8 mouse cellular contexts compared by ENCODE assay signal in the genomic region with DNA sequence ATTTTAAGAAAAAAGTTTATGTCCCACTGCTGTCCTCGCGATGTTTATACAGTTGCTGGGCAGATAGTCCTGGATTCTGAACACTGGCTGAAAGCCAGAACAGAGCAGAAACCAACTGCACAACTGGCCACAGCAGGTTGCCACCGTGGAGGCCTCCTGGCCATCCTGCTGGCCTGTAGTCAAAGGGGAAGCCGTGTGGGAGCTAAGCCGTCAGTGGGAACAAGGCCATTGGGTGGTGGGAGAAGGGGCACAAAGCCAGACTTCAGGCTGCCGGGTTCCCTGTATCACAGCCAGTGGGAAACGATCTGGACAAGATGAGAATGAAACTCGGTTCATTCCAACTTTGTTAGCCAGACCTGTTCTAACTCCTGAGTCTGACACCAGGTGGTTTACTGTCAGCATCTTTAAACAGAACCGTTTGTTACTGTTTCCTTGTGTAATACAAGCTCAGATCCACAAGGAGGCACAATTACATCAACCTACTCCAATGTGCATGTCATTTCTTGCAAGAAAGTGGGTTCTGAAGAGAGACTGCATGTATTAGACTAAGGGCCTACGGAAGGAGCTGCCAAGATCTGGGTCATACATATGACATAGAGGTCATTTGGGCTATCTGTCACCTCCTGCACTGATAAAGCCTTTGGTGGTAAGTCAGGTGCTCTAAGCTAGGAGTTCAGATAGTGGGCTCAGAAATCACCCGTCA. TPM values are rescaled to one million over a fixed set of nuclear protein-coding genes. Genes with fewer than 3 reads are reported as not detected.
A peak's percentile ranks its signal among the peaks of the same experiment; 100 is the strongest.
DNase-seq lines count a peak whose midpoint lies in the region; ATAC-seq and TF ChIP-seq lines count a peak whose summit lies in the region.

No protein-coding gene starts in this region.

- TF ChIP-seq POLR2A in liver, adult 2 months (IDR thresholded peaks at IDR 0.05; ENCODE audit: extremely low read depth, insufficient read depth, low read length): no peak

- H3K79me2 ChIP-seq in liver, adult 2 months (ENCODE audit: control insufficient read depth, insufficient read depth, low read length): no peaks in the 10 kb centered on the region

- no peak overlapping the region for H3K27ac ChIP-seq in liver, adult 2 months (replicated peaks; ENCODE audit: insufficient read depth, low read depth, low read length)
- no peak overlapping the region for H3K27ac ChIP-seq in forebrain, embryonic 14.5 days (ENCODE audit: low read depth, low read length)

- no peaks in the 10 kb centered on the region for H3K9me3 ChIP-seq in forebrain, embryonic 14.5 days (replicated peaks; ENCODE audit: control insufficient read depth, low read length)

- peak; percentile 61 for ATAC-seq in forebrain, embryonic 14.5 days

- no peak overlapping the region for H3K9ac ChIP-seq in liver, adult 2 months (ENCODE audit: low read depth, low read length)
- no peak overlapping the region for H3K9ac ChIP-seq in forebrain, embryonic 14.5 days (ENCODE audit: low read length)

- WGBS in liver, adult 2 months: 40% methylated on average over 11 of the region's 11 CpGs
- 53% methylated on average over 11 of the region's 11 CpGs for WGBS in forebrain, embryonic 14.5 days

- peak; percentile 40 for TF ChIP-seq CTCF in liver, adult 2 months (IDR thresholded peaks at IDR 0.05; ENCODE audit: low read depth, low read length)

- no peak overlapping the region for H3K4me3 ChIP-seq in liver, adult 2 months (ENCODE audit: insufficient read depth, low read depth, low read length)
- H3K4me3 ChIP-seq in forebrain, embryonic 14.5 days (ENCODE audit: low read depth, low read length): no peak overlapping the region

- H3K27me3 ChIP-seq in liver, adult 2 months (ENCODE audit: control insufficient read depth, insufficient read depth, low read length): no peaks in the 10 kb centered on the region
- H3K27me3 ChIP-seq in forebrain, embryonic 14.5 days (replicated peaks; ENCODE audit: control insufficient read depth, insufficient read depth, low read length): no peaks in the 10 kb centered on the region

- peak; percentile 39 for DNase-seq in adrenal gland, postnatal 14 days
- no peak for DNase-seq in adrenal gland, adult 2 months
- peak; percentile 64 for DNase-seq in liver, adult 2 months (ENCODE audit: extremely low read depth, low read depth, low spot score)
- no peak for DNase-seq in liver
- peak; percentile 71 for DNase-seq in forebrain, embryonic 14.5 days (ENCODE audit: low spot score)
- peak; percentile 18 for DNase-seq in lung, postnatal 36 days
- DNase-seq in right cerebral cortex, postnatal 14 days: no peak
- DNase-seq in gastrocnemius, postnatal 4 days (ENCODE audit: low spot score in 2 of 2): no peak

- no peaks in the 10 kb centered on the region for H3K36me3 ChIP-seq in liver, adult 2 months (ENCODE audit: control insufficient read depth, insufficient read depth, low read length)
- no peaks in the 10 kb centered on the region for H3K36me3 ChIP-seq in forebrain, embryonic 14.5 days (ENCODE audit: control insufficient read depth, insufficient read depth, low read length)

- no peak overlapping the region for H3K4me2 ChIP-seq in forebrain, embryonic 14.5 days (ENCODE audit: low read length)

- peaks cover 2% of the 10 kb centered on the region; the same call in 1 of the 2 replicates for H3K4me1 ChIP-seq in liver, adult 2 months (ENCODE audit: control insufficient read depth, insufficient read depth, low read length)
- no peaks in the 10 kb centered on the region for H3K4me1 ChIP-seq in forebrain, embryonic 14.5 days (ENCODE audit: control insufficient read depth, insufficient read depth, low read length)

RNA-seq across cellular contexts. Expression of gene Lrrc9, which starts 19.7 kb away (rescaled TPM):
- 2.9 and 4.4 TPM in 2 replicates for total RNA-seq in adrenal gland, postnatal 14 days (2021)
- 1 to 10 TPM; 1.5 to 5.8 TPM for total RNA-seq in adrenal gland, adult 2 months (2021)
- polyA plus RNA-seq in adrenal gland, adult 2 months (2012; rRNA removed): 0.12 and 0.57 TPM in 2 replicates
- under 0.01 TPM in 1 of 2 replicates, not detected in the other for total RNA-seq in liver, adult 2 months (2014; rRNA removed)
- polyA plus RNA-seq in liver, adult 2 months (2012; rRNA removed): not detected in 2 replicates
- 2.0 and 2.1 TPM in 2 replicates for polyA plus RNA-seq in forebrain, embryonic 14.5 days (2014; fragmentation: Nextera tagmentation; extraction: Ambion mirVana)
- total RNA-seq in gastrocnemius, postnatal 4 days (2021): under 1 TPM; 0.15 to 0.34 TPM

RNA-seq across cellular contexts. Expression of gene Rtn1, which starts 52.5 kb away (rescaled TPM):
- 19.1 and 37.3 TPM in 2 replicates for total RNA-seq in adrenal gland, postnatal 14 days (2021)
- 10 to 100 TPM; 15.0 to 27.1 TPM for total RNA-seq in adrenal gland, adult 2 months (2021)
- polyA plus RNA-seq in adrenal gland, adult 2 months (2012; rRNA removed): 12.0 and 18.3 TPM in 2 replicates
- total RNA-seq in liver, adult 2 months (2014; rRNA removed): 0.46 and 0.47 TPM in 2 replicates
- 0.76 and 1.4 TPM in 2 replicates for polyA plus RNA-seq in liver, adult 2 months (2012; rRNA removed)
- 1,321 and 1,816 TPM in 2 replicates for polyA plus RNA-seq in forebrain, embryonic 14.5 days (2014; fragmentation: Nextera tagmentation; extraction: Ambion mirVana)
- 1 to 10 TPM; 4.0 to 4.8 TPM for total RNA-seq in gastrocnemius, postnatal 4 days (2021)

Comparison
In these comparisons a context has a peak if more than half of its experiments do, and no peak if none do; other contexts are left out.
1. DNase-seq: peak in adrenal gland, postnatal 14 days (single experiment), liver, adult 2 months (single experiment), forebrain, embryonic 14.5 days (single experiment) and lung, postnatal 36 days (single experiment); none in adrenal gland, adult 2 months (single experiment), liver (single experiment), right cerebral cortex, postnatal 14 days (single experiment) and gastrocnemius, postnatal 4 days (0 of 2).